Mouse (Mus musculus) urinary bladder, adult 2 months (tissue): Measurements from ENCODE around the gene Cntln. TPM values are rescaled to one million over a fixed set of nuclear protein-coding genes. Genes with fewer than 3 reads are reported as not detected.

ENCODE experiments used
- DNase-seq: peaks from one replicate; pipeline ENCODE4 v3.0.0; 2022; ENCODE audit warnings: low spot score
- polyA plus RNA-seq: library from polyadenylated mRNA; depleted of rRNA; stranded (reverse); fragments of >200 nt; gene quantifications from 2 replicates; pipeline ENCODE4 v1.2.3, GENCODE M21; 2012

Cntln gene
- polyA plus RNA-seq, 1 experiment: 7.9 TPM

GRCm38 (mm10) chr4:85049933-85050553 lies 165.9 kb downstream of the Cntln start:
- DNase-seq: no peak

- DNase-seq: no peak
Measured at GRCm38 (mm10) chr4:85054616-85055015, 170.5 kb downstream of the Cntln start.

- no peak for DNase-seq
Measured at GRCm38 (mm10) chr4:85059598-85059997, 175.5 kb downstream of the Cntln start.

- no peak for DNase-seq
Measured at GRCm38 (mm10) chr4:85061676-85062075, 177.6 kb downstream of the Cntln start.

GRCm38 (mm10) chr4:85096033-85096432 lies 211.9 kb downstream of the Cntln start:
- no peak for DNase-seq

GRCm38 (mm10) chr4:85096682-85097081 lies 212.6 kb downstream of the Cntln start:
- no peak for DNase-seq

GRCm38 (mm10) chr4:85102168-85102567 lies 218.1 kb downstream of the Cntln start:
- DNase-seq: no peak

- DNase-seq: no peak
Measured at GRCm38 (mm10) chr4:85106416-85106815, 222.3 kb downstream of the Cntln start.

- no peak for DNase-seq
Measured at GRCm38 (mm10) chr4:85106961-85107360, 222.9 kb downstream of the Cntln start.

- DNase-seq: no peak
Measured at GRCm38 (mm10) chr4:85120271-85120670, 236.2 kb downstream of the Cntln start.

- no peak for DNase-seq
Measured at GRCm38 (mm10) chr4:85149726-85150125, 265.6 kb downstream of the Cntln start.

GRCm38 (mm10) chr4:85151881-85152280 lies 267.8 kb downstream of the Cntln start:
- DNase-seq: no peak

- DNase-seq: no peak
Measured at GRCm38 (mm10) chr4:85154361-85154760, 270.3 kb downstream of the Cntln start.

- no peak for DNase-seq
Measured at GRCm38 (mm10) chr4:85161156-85161555, 277.0 kb downstream of the Cntln start.

- DNase-seq: no peak
Measured at GRCm38 (mm10) chr4:85162468-85163312, 278.6 kb downstream of the Cntln start.

- no peak for DNase-seq
Measured at GRCm38 (mm10) chr4:85163313-85163615, 279.2 kb downstream of the Cntln start.

GRCm38 (mm10) chr4:85168001-85168400 lies 283.9 kb downstream of the Cntln start:
- no peak for DNase-seq

- no peak for DNase-seq
Measured at GRCm38 (mm10) chr4:85175466-85175865, 291.4 kb downstream of the Cntln start.

- DNase-seq: no peak
Measured at GRCm38 (mm10) chr4:85178394-85179051, 294.4 kb downstream of the Cntln start.
